Mouse (Mus musculus) liver, embryonic 11.5 days (tissue): ENCODE results near the gene Zfp81. TPM values are rescaled to one million over a fixed set of nuclear protein-coding genes. Genes with fewer than 3 reads are reported as not detected.

Source experiments
- polyA plus RNA-seq: library from polyadenylated mRNA; unstranded; fragments of >200 nt; fragmentation: Nextera tagmentation; extraction: Ambion mirVana; gene quantifications from 2 replicates; pipeline ENCODE4 v1.2.1, GENCODE M21; 2014

The Zfp81 gene
- polyA plus RNA-seq, 1 experiment from 2014 or later: 8.1 TPM

Other genes with a start within 250 kb of the Zfp81 start
- gene Morc2b, start 219.2 kb downstream of the Zfp81 start, polyA plus RNA-seq: not detected in 2 replicates
- not detected in 2 replicates for gene Olfr55, start 190.4 kb downstream of the Zfp81 start, polyA plus RNA-seq
- not detected in 2 replicates for gene Olfr239, start 167.6 kb downstream of the Zfp81 start, polyA plus RNA-seq
- not detected in 2 replicates for gene Olfr1564, start 137.2 kb downstream of the Zfp81 start, polyA plus RNA-seq
- gene Zfp955a, start 103.7 kb downstream of the Zfp81 start, polyA plus RNA-seq: 9.9 and 11.0 TPM in 2 replicates
- gene Olfr63, start 94.2 kb downstream of the Zfp81 start, polyA plus RNA-seq: 0.04 and 0.06 TPM in 2 replicates
- 4.8 and 6.1 TPM in 2 replicates for gene Zfp955b, start 69.3 kb downstream of the Zfp81 start, polyA plus RNA-seq
- gene Zfp101, start 35.8 kb upstream of the Zfp81 start, polyA plus RNA-seq: 14.2 and 15.9 TPM in 2 replicates
- not detected in 2 replicates for gene Actl9, start 74.0 kb upstream of the Zfp81 start, polyA plus RNA-seq
- gene Adamts10, start 165.3 kb upstream of the Zfp81 start, polyA plus RNA-seq: 26.8 and 33.3 TPM in 2 replicates
- gene Myo1f, start 196.8 kb upstream of the Zfp81 start, polyA plus RNA-seq: 8.1 and 9.8 TPM in 2 replicates